Mouse (Mus musculus) heart, postnatal 4 days (tissue): ENCODE measurements around the gene Cped1. TPM values are rescaled to one million over a fixed set of nuclear protein-coding genes. Genes with fewer than 3 reads are reported as not detected.
"Not testable (repeated sequence)": the region's sequence is repeated elsewhere in the genome, so short reads cannot be mapped to it uniquely, and the experiment has no call there.

Source experiments
- DNase-seq: peaks from one replicate; pipeline ENCODE4 v3.0.0; 2021
- total RNA-seq, 2 experiments: library from RNA; stranded (reverse); gene quantifications; 2 replicates each; pipeline ENCODE4 v1.2.3; 2021

The Cped1 gene
- total RNA-seq, 2 experiments from 2014 or later, result 7.2 to 9.9 TPM

DNA sequence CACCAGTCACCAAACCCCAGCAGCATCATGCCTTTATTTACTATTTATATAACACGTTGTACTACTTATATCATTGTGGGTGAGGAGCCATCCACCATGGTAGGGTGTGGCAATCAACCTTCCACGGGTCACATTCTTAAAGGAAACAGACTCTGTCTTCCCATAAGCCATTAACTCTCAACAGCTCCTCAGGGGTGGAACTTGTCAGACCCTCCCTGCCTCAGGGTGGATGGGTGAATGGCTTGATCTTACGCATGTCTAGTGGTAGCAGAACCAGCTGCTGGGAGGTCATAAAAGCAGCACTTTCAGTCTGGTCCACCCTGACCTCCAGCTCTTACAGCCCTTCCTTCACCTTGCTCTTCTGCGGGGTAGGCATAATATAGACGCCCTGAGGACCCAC, 100.3 kb downstream of the Cped1 start:
- DNase-seq, result no peak

DNA sequence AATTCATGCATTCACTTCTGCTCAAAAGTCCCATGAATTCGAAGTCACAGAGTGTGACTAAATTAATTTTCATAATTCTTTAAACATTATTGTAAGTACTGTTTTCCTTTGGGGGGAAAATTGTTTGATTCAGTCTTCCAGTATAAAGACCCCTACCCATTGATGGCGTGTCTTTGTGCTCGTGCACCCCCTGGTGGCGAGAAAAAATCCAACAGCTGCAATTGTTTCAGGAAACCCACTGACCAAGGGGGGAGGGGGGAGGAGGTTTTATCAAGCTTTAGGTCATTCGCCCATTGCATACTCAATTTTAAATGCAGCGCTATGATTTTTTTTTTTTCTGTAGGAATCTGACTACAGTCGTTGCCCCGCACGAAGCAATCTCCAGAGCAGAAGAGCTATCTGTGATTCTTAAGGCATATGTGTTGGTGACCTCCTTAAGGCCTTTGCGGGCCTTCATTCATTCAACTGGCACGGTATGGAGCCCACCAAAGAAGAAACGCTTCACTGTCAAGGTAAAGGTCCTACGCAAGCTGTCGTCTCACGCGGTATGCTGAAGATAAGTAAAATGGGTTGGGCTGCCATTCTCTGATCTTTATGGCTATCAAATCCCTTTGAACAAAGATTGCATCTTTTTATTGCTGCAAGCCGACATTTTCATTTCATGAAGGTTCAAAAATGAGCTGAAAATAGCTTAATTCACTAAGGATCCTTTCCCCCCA, 102.8 kb downstream of the Cped1 start:
- peak; percentile 71 for DNase-seq

DNA sequence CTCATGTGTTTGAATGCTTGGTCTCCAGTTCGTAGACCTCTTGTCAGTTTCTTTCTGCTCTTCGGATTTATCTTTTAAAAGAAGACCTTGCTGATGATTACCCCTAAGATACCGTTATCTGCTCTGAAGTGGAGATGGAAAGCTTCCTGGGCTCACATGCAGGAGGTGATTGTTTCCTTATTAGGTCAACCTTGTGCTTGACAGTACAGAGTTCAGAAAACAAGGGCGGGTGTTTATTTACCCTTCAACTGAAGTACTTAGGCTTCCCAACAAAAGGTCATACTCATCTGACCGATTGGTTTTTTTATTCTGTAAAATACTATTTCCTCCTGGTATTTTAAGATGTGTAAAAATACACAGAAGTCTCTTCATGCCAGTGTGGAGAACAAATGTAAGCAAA, 106.1 kb downstream of the Cped1 start:
- DNase-seq, result no peak

DNA sequence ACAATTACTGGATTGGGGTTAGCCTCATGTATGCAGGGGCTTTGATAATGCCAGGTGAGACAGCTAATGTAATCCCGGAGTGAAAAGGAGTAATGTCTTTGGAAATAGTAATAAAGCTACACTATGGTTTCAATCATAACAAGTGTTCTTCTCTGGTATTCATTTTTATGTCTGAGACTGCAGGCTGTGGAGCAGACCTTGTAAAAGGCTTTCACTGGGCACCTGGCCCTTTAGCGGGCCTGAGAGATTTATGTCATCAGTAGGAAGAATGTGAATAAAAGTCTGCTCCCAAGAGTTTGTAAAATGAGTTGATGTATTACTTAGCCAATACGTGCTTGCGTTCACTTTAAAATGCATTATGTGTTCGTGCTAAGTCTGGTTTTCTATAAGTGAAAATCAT, 108.1 kb downstream of the Cped1 start:
- DNase-seq, result no peak

DNA sequence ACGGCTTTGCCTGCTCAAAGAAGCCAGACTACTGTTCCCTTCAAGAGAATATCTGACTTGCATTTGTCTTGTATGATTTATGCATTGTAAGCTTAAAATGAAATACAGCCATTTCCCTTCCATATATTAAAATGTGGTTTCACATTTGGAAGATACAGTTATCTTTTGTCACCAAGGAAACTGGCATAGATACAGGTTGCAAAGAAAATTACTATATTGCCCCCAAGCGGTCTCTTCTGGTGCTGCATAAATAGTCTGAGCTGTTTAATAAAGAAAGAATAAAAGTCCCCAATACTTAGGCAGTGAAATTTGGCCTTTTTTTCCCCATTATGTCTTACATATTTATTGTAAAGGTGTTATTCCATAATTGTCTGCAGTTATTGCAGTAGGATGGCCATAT, 112.0 kb downstream of the Cped1 start:
- peak; percentile 49 for DNase-seq

DNA sequence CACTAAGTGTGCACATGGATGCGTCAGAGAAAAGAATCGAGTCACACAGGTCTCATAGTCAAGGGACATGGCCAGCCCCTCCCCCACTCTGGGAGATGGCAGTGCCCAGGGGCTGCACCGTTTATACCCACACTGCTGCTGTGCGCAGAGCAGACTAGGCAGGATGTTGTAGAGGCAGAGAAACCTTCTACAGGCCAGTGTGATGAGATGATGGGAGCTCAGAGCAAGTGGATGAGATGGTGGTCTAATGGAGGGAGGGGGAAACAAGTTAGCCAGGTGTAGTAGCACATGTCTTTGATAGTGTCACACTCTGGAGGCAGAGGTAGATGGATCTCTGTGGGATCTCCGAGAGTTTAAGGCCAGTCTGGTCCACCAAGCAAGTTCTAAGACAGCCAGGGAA, 114.1 kb downstream of the Cped1 start:
- no peak for DNase-seq

DNA sequence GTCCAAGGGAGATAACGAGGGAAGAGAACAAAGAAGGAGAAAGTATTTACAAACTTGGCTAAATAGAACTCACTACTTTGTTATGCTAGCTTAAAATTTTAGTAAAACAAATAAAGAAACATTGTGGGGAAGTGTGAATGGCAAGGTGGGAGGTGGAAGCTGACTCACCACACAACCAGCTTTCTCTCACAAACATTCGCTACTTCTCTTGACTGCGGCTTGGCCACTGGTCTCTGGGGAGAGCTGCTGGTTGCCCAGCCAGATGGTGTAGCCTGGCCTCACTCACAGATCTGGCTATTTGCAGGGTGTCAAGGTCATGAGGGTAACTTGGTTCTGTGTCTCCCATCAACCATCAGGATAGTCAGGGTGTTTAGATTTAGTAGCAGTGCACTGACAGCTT, 116.2 kb downstream of the Cped1 start:
- no peak for DNase-seq

DNA sequence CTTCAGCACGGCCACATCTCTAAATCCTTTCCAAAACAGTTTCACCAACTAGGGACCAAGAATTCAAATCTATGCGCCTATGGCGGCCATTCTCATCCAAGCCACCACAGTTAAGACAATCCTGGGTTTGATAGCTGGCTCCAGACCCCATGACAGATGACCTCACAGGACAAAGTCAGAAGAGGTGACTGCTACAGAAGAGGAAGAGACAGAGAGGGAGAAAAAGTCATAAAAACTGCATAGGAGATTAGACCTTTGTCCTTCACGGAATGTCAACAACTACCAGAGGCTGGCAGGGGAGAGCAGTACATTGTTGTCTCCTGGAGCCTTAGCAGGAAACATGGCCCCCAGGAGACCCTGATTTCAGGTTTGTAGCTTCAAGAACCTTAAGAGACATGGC, 117.0 kb downstream of the Cped1 start:
- DNase-seq, result no peak

DNA sequence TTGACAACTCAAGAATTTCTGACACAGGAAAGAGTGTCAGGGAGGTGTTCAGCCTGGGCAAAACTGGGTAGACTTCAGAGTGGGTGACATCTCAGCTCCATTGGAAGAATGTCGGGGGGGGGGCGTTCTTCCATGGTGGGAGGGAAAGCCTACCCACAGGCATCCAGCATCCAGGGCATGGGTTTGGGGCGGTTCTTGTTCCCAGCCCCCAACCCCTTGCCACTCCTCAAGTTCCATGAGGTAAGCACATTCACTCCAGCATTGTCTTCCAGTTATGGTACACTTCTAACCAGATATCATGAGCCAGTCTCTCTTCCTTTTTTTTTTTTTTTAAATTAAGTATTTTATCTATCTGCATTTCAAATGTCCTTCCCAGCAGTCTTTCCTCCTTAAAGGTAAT, 118.0 kb downstream of the Cped1 start:
- DNase-seq, result no peak

DNA sequence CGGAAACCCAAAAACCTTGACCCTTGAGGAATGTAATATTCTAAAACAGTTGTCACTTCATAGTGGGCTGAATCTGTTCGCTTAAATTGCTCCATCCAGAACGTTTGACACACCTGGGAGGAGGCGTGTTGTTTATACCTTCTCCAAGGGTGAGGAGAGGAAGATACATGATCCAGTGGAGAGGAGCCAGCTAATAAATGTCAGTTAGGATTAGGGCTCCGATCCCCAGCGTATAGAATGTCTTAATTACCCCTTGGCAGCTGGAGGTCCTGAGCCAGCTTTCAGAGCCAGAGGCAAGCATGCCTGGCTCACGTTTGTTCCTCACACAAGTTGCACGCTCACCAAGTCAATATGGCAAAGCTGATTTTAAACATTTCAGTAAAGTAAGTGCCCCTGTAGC, 118.5 kb downstream of the Cped1 start:
- no peak for DNase-seq

DNA sequence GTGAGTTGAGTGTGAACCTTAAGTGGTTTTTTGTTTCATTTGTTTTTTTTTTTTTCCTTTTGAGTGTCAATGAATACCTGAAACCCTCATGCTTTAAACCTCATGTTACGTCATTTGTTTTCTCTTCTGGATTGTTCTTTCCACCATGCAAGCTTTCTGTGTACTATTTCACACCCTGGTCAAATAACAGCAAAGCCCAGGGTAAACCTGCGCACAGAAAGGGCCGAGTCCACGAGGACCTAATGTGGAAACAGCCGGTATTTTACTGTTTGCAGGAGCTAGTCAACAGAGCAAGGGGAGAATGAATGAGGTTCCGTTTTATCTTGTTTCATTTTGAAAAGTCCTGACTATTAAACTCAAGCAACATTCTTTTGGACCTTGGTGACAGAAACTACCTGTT, 128.4 kb downstream of the Cped1 start:
- no peak for DNase-seq

DNA sequence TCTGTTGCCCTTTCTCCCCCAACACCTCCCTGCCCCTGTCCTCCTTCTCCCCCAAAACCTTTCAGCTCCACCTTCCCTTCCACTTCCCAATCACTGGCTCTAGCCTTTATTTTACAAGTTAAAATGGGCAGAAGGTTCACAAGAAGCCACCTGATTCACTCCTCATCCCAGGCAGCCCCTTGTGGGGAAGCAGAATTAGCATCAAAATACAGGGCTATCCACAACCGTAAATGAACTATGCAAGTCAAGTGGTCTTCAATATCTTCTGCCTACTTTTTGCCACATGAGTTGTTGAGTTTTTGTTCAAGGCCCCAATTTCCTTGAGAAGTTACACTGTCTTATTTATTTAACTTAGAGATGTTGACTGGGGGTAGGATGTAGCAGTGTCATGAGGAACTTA, 131.0 kb downstream of the Cped1 start:
- no peak for DNase-seq

DNA sequence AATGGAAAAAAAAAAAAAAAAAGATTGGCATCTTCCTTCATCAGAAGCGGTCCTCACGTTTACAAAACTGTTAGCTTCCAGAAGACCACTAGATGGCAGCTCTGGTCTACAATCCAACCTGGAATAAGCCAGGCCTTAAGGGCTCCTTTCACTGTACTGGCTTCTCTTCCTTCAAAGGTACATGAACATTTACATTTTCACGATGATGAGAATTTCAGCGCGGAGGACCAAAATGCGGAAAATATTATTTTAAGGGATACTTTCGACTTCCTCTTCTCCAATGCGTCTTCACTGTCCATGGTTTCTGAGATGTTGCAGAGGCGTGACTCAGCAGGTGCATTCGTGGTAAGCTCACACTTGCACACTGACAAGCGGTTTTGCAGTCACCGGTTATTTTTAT, 136.4 kb downstream of the Cped1 start:
- DNase-seq, result peak; percentile 55

DNA sequence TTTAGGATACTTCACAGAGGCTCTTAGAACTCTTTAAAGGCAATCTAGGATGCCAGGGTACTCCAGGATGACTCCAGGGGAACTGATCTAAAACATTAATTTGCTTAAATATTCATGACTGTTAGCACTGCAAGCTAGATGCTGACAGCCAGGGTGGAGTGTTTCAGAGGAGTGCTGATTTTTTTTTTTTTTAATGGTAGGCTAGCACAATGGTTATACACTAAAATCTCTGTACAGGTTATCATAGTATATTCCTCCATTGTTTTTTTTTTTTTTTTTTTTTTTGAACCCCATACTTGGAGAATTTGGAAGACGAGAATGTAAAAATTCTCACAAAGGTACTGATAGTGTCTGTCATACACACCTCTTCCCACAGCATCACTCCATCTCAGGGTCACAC, 137.0 kb downstream of the Cped1 start:
- DNase-seq, result no peak

DNA sequence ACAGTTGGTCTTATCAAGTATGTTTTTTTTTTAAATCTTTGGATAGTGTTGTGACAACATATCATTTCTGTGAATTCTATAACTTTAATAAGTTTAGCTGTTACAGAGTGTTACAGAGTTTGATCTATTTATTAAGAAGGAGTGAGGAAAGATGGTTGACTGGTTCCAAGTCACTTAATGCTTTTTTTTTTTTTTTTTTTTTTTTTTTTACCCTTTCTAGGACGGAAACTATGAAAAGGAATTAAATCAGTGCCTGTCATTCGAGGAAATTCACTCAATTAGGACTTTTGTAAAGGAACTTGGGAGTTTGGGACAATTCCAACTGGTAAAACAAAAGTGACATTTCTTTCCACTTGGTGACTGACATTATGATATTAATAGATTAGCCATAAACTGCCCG, 137.6 kb downstream of the Cped1 start:
- no peak for DNase-seq

DNA sequence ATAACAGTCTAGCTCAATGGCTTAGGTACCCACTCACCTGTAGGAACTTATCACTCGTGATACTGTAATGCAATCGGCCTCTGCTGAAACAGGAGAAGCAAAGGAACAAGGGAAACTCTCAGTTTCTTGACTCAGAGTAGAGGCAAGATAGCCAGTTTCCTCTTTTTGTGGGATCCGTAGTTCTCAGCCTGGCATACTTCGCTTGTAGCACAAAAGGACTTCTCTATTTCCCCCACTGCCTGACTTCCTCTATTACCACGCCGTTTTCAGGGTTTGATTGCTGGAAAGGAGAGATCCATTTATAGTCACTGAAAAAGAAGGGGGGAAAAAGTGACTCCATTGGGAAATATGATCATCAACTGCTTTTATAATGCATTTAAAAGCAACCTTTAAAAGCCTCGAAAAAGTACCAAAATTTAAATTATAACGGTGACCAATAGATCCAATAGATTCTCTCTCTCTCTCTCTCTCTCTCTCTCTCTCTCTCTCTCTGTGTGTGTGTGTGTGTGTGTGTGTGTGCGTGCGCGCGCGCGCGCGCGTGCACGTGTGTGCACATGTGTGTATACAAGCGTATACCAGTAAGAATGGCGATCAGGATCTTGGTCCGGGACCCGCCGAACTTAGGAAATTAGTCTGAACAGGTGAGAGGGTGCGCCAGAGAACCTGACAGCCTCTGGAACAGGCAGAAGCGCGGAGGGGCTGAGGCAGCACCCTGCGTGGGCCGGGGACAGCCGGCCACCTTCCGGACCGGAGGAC, 139.0 kb downstream of the Cped1 start:
- not testable (repeated sequence) for DNase-seq

DNA sequence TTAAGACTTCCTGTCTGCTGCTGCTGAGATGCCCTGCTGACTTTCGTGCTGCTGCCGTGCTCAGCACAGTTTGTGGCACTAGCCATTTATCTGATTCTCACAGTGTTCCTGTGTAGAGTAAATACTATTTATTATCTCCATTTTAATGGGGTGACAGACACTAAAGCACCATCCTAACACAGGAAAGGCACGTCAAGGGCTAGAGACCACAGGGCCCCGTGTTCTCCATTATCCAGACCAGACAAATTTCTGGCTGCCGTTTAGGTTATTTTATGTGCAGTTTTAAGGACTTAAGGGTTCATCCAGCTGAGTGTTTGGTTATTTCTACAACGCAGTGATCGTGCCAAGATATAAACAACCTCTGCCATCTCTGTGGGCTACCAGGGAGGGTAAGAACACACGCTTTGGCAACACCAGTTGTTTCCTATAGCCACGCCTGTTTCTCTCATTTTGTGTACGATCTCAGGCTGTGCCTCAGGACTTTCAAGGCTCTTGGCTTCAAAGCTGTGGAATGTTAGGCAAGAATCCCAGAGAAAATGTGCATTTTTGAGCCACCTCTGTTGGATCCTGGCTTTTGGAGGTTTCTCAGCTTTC, 149.4 kb downstream of the Cped1 start:
- no peak for DNase-seq

DNA sequence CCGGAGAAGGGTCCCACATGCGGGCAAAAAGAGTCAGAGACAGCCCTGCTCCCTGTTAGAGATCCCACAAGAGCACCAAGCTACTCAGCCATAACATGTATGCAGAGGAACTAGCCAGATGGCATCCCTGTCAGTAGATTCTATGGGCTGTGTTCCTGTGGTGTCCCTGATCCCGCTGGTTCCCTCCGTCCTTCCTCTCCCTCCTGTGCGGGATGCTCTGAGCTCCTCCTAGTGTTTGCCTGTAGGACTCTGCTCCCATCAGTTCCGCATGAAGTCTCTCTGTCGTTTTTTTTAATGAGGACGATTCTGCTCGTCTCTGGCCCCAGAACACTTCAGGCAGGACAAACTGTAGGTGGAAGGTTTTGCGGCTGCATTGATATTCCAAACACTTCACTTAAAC, 151.1 kb downstream of the Cped1 start:
- no peak for DNase-seq

DNA sequence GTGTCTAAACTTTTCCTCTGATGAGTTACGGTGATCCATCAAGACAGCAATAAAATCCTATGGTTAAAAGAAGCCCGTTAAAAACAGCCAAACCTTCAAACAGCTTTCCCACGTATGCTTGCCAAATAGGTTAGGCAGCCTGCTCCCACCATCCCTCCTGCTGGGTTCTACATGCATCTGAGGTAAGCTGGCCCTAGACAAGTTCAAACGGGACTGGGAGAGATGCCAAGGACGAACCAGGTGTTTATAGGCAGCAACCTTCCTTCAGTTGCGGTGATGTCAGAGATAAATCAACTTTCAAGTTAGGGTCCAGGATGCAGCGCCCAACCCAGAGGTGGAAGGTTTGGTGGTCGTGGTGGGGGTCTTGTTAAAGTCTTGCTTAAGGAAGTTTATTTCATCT, 155.1 kb downstream of the Cped1 start:
- DNase-seq, result no peak

DNA sequence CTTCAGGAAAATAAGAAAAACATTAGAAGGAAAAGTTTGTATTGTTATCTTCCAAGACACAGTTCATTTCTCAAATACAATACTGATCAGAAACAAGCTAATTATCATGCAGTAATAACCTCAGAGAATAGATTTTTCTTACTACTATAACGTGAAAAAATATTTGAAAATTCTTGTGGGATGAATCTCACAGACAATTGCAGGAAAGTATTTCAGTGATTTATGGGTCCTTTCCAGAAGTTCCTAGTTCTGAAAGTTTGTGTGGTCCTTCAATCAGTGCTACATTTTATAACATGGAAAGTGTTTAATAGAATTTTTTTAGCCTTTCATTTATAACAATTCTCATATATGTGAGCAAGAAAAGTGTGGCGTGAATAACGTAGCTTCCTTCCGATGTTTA, 161.5 kb downstream of the Cped1 start:
- DNase-seq, result no peak

DNA sequence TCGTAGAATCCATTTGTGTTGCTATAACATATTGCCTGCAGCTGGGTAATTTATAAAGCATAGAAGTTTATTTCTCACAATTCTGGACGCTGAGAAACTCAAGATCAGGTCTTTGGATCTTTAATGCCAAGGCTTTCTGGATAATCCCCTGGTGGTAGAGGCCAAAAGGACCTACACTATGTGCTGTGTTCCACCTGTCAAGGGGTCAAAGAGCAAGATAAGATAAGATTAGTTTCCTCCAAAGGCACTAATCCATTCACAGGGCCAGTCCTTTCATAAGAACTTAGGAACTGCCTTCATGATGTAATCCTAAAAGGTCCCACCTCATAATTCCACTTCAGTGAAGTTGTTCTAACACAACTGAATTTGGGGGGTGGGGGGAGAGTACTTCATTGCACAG, 162.8 kb downstream of the Cped1 start:
- DNase-seq, result no peak

DNA sequence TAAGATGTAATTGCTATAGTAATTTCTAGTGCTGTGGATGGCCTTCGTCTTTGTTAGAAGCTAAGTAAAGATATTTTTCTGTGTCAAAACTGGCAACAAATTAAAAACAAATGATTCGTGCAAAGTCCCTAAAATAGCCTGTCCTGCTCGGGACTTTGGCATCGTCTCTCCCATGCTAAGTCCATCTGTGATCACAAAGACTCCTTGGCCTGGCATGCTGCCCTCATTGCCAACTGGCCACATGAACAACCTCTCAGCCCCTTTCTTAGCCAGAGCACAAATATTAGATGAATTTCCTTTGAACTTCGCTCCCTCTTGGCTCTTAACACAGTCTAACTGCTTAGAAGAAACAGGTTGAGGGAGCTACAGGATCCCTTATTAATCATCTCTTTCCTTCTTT, 171.7 kb downstream of the Cped1 start:
- peak; percentile 11 for DNase-seq

DNA sequence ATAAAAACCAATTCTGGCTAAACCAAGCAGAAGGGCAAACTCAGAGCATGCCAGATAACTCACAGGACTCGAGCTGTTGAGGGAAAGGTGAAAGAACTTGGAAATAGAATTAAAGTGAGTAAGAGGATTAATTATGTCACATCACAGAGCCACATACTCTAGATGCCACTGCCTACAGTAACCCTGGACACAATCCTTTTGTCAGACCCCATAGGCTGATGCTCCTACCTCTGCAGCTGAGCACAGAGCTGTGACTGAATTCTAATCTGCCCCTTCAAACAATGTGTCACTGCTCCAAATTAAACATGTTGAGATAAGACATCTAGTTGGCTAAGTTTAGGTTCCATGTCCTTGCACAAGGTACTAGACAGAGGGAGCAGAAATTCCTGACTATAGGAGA, 176.2 kb downstream of the Cped1 start:
- no peak for DNase-seq

DNA sequence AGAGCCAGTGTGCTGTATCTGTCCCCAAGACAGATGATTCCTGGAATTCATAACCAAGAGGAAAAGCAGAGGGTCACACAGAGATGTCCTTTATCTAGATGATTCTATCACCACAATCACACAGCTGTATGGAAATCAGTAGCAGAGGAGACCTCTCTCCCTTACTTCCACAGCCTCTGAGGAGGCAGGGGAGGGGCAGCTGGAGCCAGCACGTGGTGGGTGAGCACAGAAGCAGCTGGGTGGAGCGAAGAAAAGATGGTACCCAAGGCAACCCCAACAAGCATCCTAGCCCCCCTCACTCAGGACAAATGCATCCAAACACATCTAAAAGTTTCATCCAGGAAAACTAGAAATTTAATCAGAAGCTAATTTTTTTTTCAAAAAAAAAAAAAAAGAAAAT, 182.7 kb downstream of the Cped1 start:
- no peak for DNase-seq
